Mouse (Mus musculus) E14TG2a.4 (cell line): ENCODE results near the gene Flvcr1.
A peak's percentile ranks its signal among the peaks of the same experiment; 100 is the strongest.

Experiments
- H3K27me3 ChIP-seq: 2 replicates; pipeline ENCODE4 v1.6.1; 2014; ENCODE audit warnings: low read length, control low read depth; ENCODE audit not compliant: insufficient read depth
- H3K36me3 ChIP-seq: 2 replicates; pipeline ENCODE4 v1.6.1; 2014; ENCODE audit warnings: low read length, control low read depth; ENCODE audit not compliant: insufficient read depth
- H3K4me1 ChIP-seq: replicated peaks from 2 replicates; pipeline ENCODE4 v1.6.1; 2014; ENCODE audit warnings: low read depth, low read length, control low read depth
- H3K4me3 ChIP-seq: replicated peaks from 2 replicates; pipeline ENCODE4 v1.5.1; 2014; ENCODE audit warnings: mild to moderate bottlenecking, low read length
- H3K9me3 ChIP-seq: 2 replicates; pipeline ENCODE4 v1.6.1; 2014; ENCODE audit warnings: low read length, control low read depth
- CTCF ChIP-seq: conservative IDR thresholded peaks from 2 replicates; pipeline ENCODE4 v1.5.1; 2014; ENCODE audit warnings: low read length
- NANOG ChIP-seq: IDR thresholded peaks from 2 replicates; pipeline ENCODE4 v1.6.1; 2014; ENCODE audit warnings: borderline replicate concordance, low read length, mixed read lengths
- POU5F1 ChIP-seq: IDR thresholded peaks from 2 replicates; pipeline ENCODE4 v1.6.1; 2014; ENCODE audit warnings: low read length, borderline replicate concordance

Gene Flvcr1

GRCm38 (mm10) chr1:191065188-191065587 is 39.2 kb upstream of the Flvcr1 start:
- Histone ChIP-seq H3K27me3 (no peaks in the 10 kb centered on the region), H3K9me3 (peaks cover 20% of the 10 kb centered on the region), H3K4me1 (peaks cover 61% of the 10 kb centered on the region), H3K4me3 (peak overlapping the region; percentile 45), H3K36me3 (peaks cover 58% of the 10 kb centered on the region)
- TF ChIP-seq POU5F1 (no peak), NANOG (peak; percentile 62; the same call in 1 of the 2 replicates), CTCF (no peak)

DNA sequence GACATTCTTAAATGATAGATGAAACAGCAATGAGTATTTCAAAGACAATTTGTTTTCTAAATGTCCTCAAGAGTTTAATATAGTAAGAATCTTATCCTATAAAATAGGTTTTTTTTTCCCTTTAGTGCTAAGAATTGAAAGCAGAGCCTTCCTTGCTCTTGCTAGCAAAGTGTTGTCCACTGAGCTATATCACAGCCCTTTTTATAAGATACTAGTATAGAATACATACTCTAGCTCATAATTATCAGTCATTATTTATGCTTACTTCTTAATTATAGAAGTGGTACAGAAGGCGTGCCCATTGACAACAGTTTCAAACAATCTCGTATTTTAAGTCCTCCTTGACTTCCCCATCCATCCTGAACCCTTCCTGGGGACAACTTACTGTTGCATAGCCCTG is 38.6 kb upstream of the Flvcr1 start:
- H3K9me3 ChIP-seq, result peaks cover 14% of the 10 kb centered on the region
- H3K4me3 ChIP-seq, result peak overlapping the region; percentile 98
- peaks cover 55% of the 10 kb centered on the region for H3K4me1 ChIP-seq
- peaks cover 52% of the 10 kb centered on the region for H3K36me3 ChIP-seq
- H3K27me3 ChIP-seq, result no peaks in the 10 kb centered on the region
- TF ChIP-seq POU5F1 (no peak), CTCF (no peak), NANOG (no peak)

DNA sequence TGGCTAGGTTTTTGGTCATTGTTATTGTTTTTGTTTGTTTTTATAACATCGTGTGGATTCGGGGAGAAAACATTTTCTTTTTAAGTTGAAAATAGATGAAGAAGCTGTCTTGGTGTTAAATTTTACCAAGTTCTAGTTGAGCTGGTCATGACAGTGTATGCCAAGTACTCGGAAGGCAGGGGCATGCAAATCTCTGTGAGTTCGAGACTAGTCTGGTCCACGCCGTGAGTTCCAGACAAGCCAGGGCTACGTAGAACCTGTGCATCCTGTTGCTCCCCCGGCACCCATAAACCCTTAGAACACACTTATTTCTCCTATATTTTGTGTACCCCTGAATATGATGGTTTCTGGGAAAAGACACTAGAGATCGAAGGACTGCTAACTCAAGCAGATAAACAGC is 37.7 kb upstream of the Flvcr1 start:
- TF ChIP-seq POU5F1 (no peak), CTCF (no peak), NANOG (no peak)

DNA sequence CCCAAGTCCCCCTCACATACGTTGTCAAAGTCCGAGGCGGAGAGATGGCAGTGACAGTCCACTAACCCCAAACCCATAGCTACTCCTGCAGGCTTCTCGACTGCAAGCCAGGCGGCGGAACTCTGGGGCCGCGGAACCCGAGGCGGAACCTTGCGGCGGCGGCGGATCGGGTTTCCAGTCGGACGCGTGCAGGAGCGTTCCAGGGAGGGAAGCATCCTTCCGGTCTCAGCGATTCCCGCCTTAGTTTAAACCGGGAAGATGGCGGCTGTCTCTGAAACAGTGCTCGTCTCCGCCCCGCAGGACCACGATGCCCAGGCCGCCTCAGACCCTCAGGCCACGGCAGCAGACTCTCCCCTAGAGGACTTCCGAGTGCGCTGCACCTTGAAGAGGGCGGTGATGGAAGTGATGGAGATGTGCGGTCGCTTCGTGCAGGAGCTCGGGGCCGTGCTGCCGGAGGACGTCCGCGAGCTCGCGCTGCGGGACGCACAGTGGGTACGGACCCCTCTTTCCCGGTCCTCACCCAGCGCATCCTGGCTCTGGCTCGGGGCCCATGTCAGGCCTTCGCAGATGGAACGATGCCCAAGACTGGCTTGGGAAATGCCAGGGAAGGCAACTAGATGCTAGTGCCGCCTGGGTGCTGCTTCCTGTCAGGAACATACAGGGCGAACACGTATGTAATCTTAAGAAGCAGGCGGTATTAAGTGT is 37.0 kb upstream of the Flvcr1 start, which contains the start of the genes Tatdn3 and Nsl1:
Tatdn3 (minus strand) TSS at position 152 of the 705 bp plus-strand sequence.
Nsl1 (plus strand) TSS at position 232 of the 705 bp plus-strand sequence.
- peak within 1 kb of the TSS; percentile 98 for H3K4me3 ChIP-seq
- TF ChIP-seq CTCF, result no peak
- TF ChIP-seq NANOG, result no peak
- TF ChIP-seq POU5F1, result no peak
- H3K36me3 ChIP-seq, result peaks cover 39% of the 10 kb centered on the region
- H3K4me1 ChIP-seq, result peaks cover 40% of the 10 kb centered on the region
- H3K9me3 ChIP-seq, result no peaks in the 10 kb centered on the region
- H3K27me3 ChIP-seq, result no peaks in the 10 kb centered on the region

More for the DNA sequence above, 37.7 kb upstream of the Flvcr1 start:
- Histone ChIP-seq H3K4me1 (peaks cover 47% of the 10 kb centered on the region), H3K36me3 (peaks cover 44% of the 10 kb centered on the region), H3K9me3 (peaks cover 6% of the 10 kb centered on the region), H3K4me3 (peak overlapping the region; percentile 98), H3K27me3 (no peaks in the 10 kb centered on the region)

DNA sequence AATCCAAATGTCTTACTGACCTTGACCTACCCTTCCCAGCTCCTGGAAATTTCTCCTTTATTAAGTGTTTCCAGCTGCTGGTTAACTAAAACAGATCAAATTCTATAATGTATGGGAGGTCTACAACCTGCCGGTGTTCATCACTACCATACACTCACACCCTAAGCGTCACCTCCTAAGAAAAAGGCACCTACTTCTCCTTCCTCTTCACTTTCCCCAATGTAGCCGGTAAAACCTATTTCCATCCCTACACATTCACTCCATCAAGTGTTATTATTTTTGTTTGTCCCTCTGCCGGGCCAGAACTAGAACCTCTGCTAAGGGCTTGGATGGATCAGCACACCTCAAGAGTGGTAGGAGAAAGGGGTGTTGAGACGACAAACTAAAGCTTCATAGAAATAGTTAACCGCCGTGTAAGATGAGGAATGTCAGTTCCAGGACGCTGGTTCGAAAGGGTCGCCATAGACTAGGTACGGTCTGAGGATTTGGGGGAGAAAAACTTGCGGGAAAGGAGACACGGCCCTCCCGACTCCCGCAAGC is 36.4 kb upstream of the Flvcr1 start:
- TF ChIP-seq CTCF (no peak), NANOG (no peak), POU5F1 (no peak)
- Histone ChIP-seq H3K36me3 (peaks cover 32% of the 10 kb centered on the region), H3K4me3 (peak overlapping the region; percentile 98)

GRCm38 (mm10) chr1:191057461-191057860 is 31.5 kb upstream of the Flvcr1 start:
- Histone ChIP-seq H3K4me3 (no peak overlapping the region), H3K9me3 (no peaks in the 10 kb centered on the region), H3K36me3 (0 out of 2 replicates have a peak, but pooled peaks cover 3% of the 10 kb centered on the region), H3K4me1 (peaks cover 19% of the 10 kb centered on the region), H3K27me3 (no peaks in the 10 kb centered on the region)
- TF ChIP-seq NANOG (no peak), POU5F1 (no peak), CTCF (no peak)

More for the DNA sequence above, 36.4 kb upstream of the Flvcr1 start:
- H3K27me3 ChIP-seq, result no peaks in the 10 kb centered on the region
- peaks cover 40% of the 10 kb centered on the region for H3K4me1 ChIP-seq
- no peaks in the 10 kb centered on the region for H3K9me3 ChIP-seq

DNA sequence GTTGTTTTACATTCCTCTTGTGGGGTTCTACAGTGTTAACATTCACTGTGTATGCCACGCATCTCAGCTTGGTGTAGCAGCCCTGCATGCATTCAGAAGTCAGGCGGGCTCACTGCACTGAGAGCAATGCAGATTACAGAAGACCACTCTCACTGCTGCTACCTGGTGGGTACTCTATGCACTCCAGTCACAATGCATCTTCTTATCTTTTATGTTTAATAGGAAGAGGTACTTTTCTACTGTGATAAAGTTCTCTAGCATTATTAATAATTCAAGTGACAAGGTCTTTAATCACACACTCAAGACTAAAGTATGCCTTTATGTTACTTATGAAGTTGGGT is 29.5 kb upstream of the Flvcr1 start:
- peak; percentile 13; the same call in 1 of the 2 replicates for TF ChIP-seq CTCF
- TF ChIP-seq POU5F1, result no peak
- Histone ChIP-seq H3K36me3 (0 out of 2 replicates have a peak, but pooled peaks cover 3% of the 10 kb centered on the region), H3K27me3 (no peaks in the 10 kb centered on the region), H3K4me3 (no peak overlapping the region), H3K9me3 (no peaks in the 10 kb centered on the region), H3K4me1 (peaks cover 10% of the 10 kb centered on the region)

GRCm38 (mm10) chr1:191054870-191055532 is 29.0 kb upstream of the Flvcr1 start:
- H3K9me3 ChIP-seq, result no peaks in the 10 kb centered on the region
- H3K4me3 ChIP-seq, result no peak overlapping the region
- H3K4me1 ChIP-seq, result peaks cover 10% of the 10 kb centered on the region
- 0 out of 2 replicates have a peak, but pooled peaks cover 3% of the 10 kb centered on the region for H3K36me3 ChIP-seq
- TF ChIP-seq NANOG (no peak), CTCF (peak; percentile 30)
- H3K27me3 ChIP-seq, result no peaks in the 10 kb centered on the region
